Mouse (Mus musculus): ENCODE measurements at regions not wholly inside any gene's neighbourhood (a gene's known extent, or its start where the extent isn't known, plus 50 kb on each side); places are given as distances from the start of the nearest gene placed in this dataset.

- DNase-seq: peak; percentile 19 to 49
Measured at GRCm38 (mm10) chr5:54258087-54258733, 259.9 kb downstream of the Stim2 start.

- DNase-seq: peak; percentile 10 to 15
Measured at GRCm38 (mm10) chr5:54264867-54265434, 266.7 kb downstream of the Stim2 start.

GRCm38 (mm10) chr5:54267905-54268590, 269.7 kb downstream of the Stim2 start:
- DNase-seq: no peak

- no peak for DNase-seq
Measured at GRCm38 (mm10) chr5:54279357-54279756, 281.1 kb downstream of the Stim2 start.

- no peak for DNase-seq
Measured at GRCm38 (mm10) chr5:54280670-54281069, 282.4 kb downstream of the Stim2 start.

- peak in 1 of 2 experiments; percentile 11 for DNase-seq
Measured at GRCm38 (mm10) chr5:54281121-54281520, 282.8 kb downstream of the Stim2 start.

GRCm38 (mm10) chr5:54290372-54291080, 292.2 kb downstream of the Stim2 start:
- no peak for DNase-seq

GRCm38 (mm10) chr5:54291940-54292339, 293.6 kb downstream of the Stim2 start:
- no peak for DNase-seq

- no peak for DNase-seq
Measured at GRCm38 (mm10) chr5:54313660-54314279, 315.5 kb downstream of the Stim2 start.

- DNase-seq: no peak
Measured at GRCm38 (mm10) chr5:54330415-54330814, 332.1 kb downstream of the Stim2 start.

- DNase-seq: peak; percentile 3 to 7
Measured at GRCm38 (mm10) chr5:54342976-54343375, 344.7 kb downstream of the Stim2 start.

GRCm38 (mm10) chr5:54343432-54343831, 345.1 kb downstream of the Stim2 start:
- no peak for DNase-seq

- no peak for DNase-seq
Measured at GRCm38 (mm10) chr5:54348820-54349596, 350.7 kb downstream of the Stim2 start.

- DNase-seq: no peak
Measured at GRCm38 (mm10) chr5:54349775-54350332, 351.6 kb downstream of the Stim2 start.

- no peak for DNase-seq
Measured at GRCm38 (mm10) chr5:54356105-54356504, 357.8 kb downstream of the Stim2 start.

- no peak for DNase-seq
Measured at GRCm38 (mm10) chr5:54357501-54357900, 359.2 kb downstream of the Stim2 start.

- no peak for DNase-seq
Measured at GRCm38 (mm10) chr5:54358221-54358620, 359.9 kb downstream of the Stim2 start.

All from kidney, postnatal 4 days (tissue).